Mouse (Mus musculus) embryonic facial prominence, embryonic 14.5 days (tissue): ENCODE measurements around the gene Itpk1. TPM values are rescaled to one million over a fixed set of nuclear protein-coding genes. Genes with fewer than 3 reads are reported as not detected.

Experiments used
- ATAC-seq: fragments of 200-750 bp; cut with Nextera tagmentation; 2 replicates; pipeline ENCODE4 v1.8.0; 2017; ENCODE audit warnings: low read depth, moderate number of reproducible peaks, moderate TSS enrichment
- DNase-seq: peaks from one replicate; pipeline ENCODE4 v3.0.0-alpha.2; 2015; ENCODE audit warnings: low spot score
- H3K27ac ChIP-seq: fragments of 300-500 bp; sonication (generic); replicated peaks from 2 replicates; pipeline ENCODE4 v1.5.1; 2014; ENCODE audit warnings: low read depth, mild to moderate bottlenecking, low read length, moderate library complexity
- H3K27me3 ChIP-seq: fragments of 300-500 bp; sonication (generic); replicated peaks from 2 replicates; pipeline ENCODE4 v1.6.1; 2014; ENCODE audit warnings: low read length; ENCODE audit not compliant: control insufficient read depth, insufficient read depth
- H3K36me3 ChIP-seq: fragments of 300-500 bp; sonication (generic); 2 replicates; pipeline ENCODE4 v1.6.1; 2014; ENCODE audit warnings: low read length, mixed read lengths; ENCODE audit not compliant: control insufficient read depth, insufficient read depth
- H3K4me1 ChIP-seq: fragments of 300-500 bp; sonication (generic); 2 replicates; pipeline ENCODE4 v1.6.1; 2014; ENCODE audit warnings: antibody characterized with exemption, low read length; ENCODE audit not compliant: control insufficient read depth, insufficient read depth
- H3K4me2 ChIP-seq: fragments of 300-500 bp; sonication (generic); 2 replicates; pipeline ENCODE4 v1.6.1; 2014; ENCODE audit warnings: low read depth, mild to moderate bottlenecking, low read length, moderate library complexity, mixed read lengths
- H3K4me3 ChIP-seq: fragments of 300-500 bp; sonication (generic); 2 replicates; pipeline ENCODE4 v1.5.1; 2014; ENCODE audit warnings: low read depth, mild to moderate bottlenecking, low read length
- H3K9ac ChIP-seq: fragments of 300-500 bp; sonication (generic); 2 replicates; pipeline ENCODE4 v1.6.1; 2014; ENCODE audit warnings: low read depth, mild to moderate bottlenecking, low read length, moderate library complexity, mixed read lengths
- H3K9me3 ChIP-seq: fragments of 300-500 bp; sonication (generic); 2 replicates; pipeline ENCODE4 v1.6.1; 2016; ENCODE audit warnings: low read length; ENCODE audit not compliant: control insufficient read depth
- WGBS: fragments of 180-500 bp; shearing (Covaris S2); extraction: QIAGEN DNeasy Blood & Tissue Kit; methylation state at CpG from one replicate; pipeline ENCODE4 v1.1.7; 2014; 5-methylcytosine and 5-hydroxymethylcytosine counted together
- polyA plus RNA-seq: library from polyadenylated mRNA; unstranded; fragments of >200 nt; fragmentation: Nextera tagmentation; extraction: Ambion mirVana; gene quantifications from 2 replicates; pipeline ENCODE4 v1.2.1, GENCODE M21; 2014

The Itpk1 gene
- polyA plus RNA-seq, 1 experiment from 2014 or later, result 9.6 TPM

DNA sequence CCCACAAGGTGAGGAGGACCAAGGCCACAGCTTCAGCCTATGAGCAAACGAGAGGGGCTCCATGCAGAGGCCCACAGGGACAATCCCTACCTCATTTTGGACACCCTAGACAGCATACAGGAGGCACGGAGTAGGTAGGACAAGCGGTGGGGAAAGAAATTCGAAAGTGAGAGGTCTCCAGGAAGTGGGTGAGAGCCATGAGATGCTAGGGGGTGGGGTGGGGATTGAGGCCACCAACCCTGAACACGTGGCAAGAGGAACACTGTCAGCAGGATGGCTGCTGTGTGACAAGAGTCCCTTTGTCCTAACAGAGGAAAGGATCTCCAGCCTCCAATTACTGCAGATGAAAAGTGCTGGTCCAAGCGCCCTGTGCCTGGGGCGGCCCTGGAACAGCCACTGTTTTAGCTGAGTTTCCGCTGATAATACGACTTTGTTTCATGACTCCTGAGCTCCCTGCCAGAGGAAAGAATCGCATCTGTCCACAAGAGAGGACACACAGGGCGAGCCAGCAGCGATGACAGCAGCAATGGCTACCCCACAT is 82.4 kb downstream of the Itpk1 start:
- H3K36me3 ChIP-seq, result no peaks in the 10 kb centered on the region
- H3K4me3 ChIP-seq, result no peak overlapping the region
- WGBS, result 44% methylated on average over 12 of the region's 12 CpGs
- ATAC-seq, result no peak
- H3K9me3 ChIP-seq, result no peaks in the 10 kb centered on the region
- no peaks in the 10 kb centered on the region for H3K27me3 ChIP-seq
- no peak for DNase-seq
- H3K4me1 ChIP-seq, result peaks cover 10% of the 10 kb centered on the region
- no peak overlapping the region for H3K4me2 ChIP-seq
- no peak overlapping the region for H3K27ac ChIP-seq
- no peak overlapping the region for H3K9ac ChIP-seq

DNA sequence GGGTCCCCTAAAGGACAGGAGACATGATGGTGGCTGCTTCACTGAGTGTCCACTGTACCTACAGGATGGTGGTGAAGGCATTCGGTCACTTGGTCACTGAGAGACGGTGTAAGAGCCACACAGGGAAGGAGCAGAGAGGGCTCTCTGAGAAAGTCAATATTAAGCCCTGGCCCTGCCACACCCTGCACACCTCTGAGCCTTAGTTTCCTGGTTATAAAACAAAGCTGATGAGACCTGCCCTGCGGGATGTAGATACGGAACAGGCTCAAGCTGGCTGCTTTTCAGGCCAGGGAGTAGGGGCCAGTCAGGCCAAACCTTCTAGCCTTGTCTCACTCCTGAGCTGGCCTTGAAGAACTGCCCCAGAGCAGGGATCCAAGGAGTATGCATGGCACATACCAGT is 82.9 kb downstream of the Itpk1 start:
- DNase-seq (no peak), ATAC-seq (no peak)
- H3K4me1 ChIP-seq, result peaks cover 10% of the 10 kb centered on the region
- H3K27me3 ChIP-seq, result no peaks in the 10 kb centered on the region
- H3K36me3 ChIP-seq, result no peaks in the 10 kb centered on the region
- H3K9ac ChIP-seq, result no peak overlapping the region
- H3K4me3 ChIP-seq, result no peak overlapping the region
- 94% methylated on average over 4 of the region's 4 CpGs for WGBS
- no peak overlapping the region for H3K27ac ChIP-seq
- H3K4me2 ChIP-seq, result no peak overlapping the region
- no peaks in the 10 kb centered on the region for H3K9me3 ChIP-seq

DNA sequence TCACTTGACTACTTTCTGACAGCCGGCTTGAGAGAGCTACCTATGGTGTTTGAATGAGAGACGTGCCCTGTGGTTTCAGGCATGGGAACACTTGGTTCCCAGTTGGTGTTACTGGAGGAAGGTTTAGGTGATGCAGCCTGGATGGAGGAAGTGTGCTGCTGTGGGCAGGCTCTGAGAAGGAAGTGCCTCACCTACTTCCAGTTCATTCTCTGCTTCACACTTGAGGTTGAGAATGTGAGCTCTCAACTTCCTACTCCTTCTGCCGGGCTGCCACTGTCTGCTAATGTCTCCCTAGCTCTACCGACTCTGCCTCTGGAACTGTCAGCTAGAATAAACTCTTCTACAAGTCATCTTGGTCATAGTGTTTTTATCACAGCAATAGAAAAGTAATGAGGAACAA is 83.5 kb downstream of the Itpk1 start:
- 80% methylated on average over 4 of the region's 4 CpGs for whole genome bisulfite sequencing

DNA sequence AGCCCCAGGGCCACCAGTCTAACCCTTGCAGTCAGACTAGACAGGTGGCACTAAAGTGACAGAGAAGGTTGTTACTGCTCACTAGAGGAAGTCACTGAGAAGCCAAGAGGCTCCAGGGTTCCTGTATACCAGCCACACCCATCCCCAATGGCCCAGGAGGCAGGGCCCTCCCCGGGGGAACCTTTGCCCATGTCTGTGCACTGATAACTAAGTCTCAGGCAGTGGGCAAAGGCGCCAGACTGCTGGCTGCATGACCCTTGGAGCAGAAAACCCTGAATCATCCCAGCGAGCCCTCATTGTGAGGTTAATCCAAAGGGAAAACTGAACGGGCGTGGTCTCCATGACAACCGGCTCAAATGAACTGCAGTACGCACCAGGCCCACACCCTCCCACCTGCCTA is 84.8 kb downstream of the Itpk1 start:
- Histone ChIP-seq H3K27me3 (no peaks in the 10 kb centered on the region), H3K36me3 (no peaks in the 10 kb centered on the region), H3K4me2 (no peak overlapping the region), H3K9ac (no peak overlapping the region), H3K4me3 (no peak overlapping the region), H3K27ac (no peak overlapping the region), H3K9me3 (no peaks in the 10 kb centered on the region), H3K4me1 (peaks cover 10% of the 10 kb centered on the region)
- DNase-seq (no peak), ATAC-seq (no peak)
- 79% methylated on average over 7 of the region's 7 CpGs for WGBS

More for the DNA sequence above, 83.5 kb downstream of the Itpk1 start:
- peaks cover 10% of the 10 kb centered on the region for H3K4me1 ChIP-seq
- H3K9me3 ChIP-seq, result no peaks in the 10 kb centered on the region
- no peaks in the 10 kb centered on the region for H3K36me3 ChIP-seq
- no peak overlapping the region for H3K9ac ChIP-seq
- no peak for ATAC-seq
- no peak overlapping the region for H3K4me3 ChIP-seq
- no peak for DNase-seq
- H3K27me3 ChIP-seq, result no peaks in the 10 kb centered on the region
- H3K4me2 ChIP-seq, result no peak overlapping the region
- no peak overlapping the region for H3K27ac ChIP-seq

DNA sequence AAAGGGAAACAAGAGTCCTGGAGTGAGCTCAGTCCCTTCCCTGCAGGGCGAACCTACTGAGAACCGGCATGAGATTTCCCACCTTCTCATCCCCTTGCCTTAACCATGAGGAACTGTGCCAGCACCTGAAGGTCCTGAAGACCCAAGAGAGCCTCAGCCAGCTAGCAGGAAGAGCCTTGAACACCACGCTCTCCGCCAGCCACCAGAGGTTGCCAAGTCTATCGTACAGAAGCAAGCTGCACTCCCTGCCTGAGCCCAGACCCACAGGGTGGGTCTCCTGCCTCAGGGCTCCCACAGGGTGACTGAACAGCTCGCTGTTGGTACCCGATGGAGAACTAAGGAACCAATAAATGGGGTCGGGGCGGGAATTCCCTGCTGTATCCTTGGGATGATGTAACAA is 86.6 kb downstream of the Itpk1 start:
- Histone ChIP-seq H3K27ac (no peak overlapping the region; the same call in 1 of the 2 replicates), H3K27me3 (no peaks in the 10 kb centered on the region), H3K36me3 (no peaks in the 10 kb centered on the region), H3K9me3 (no peaks in the 10 kb centered on the region), H3K4me3 (no peak overlapping the region), H3K9ac (no peak overlapping the region), H3K4me1 (peaks cover 13% of the 10 kb centered on the region), H3K4me2 (no peak overlapping the region)
- 51% methylated on average over 9 of the region's 9 CpGs for WGBS
- no peak for DNase-seq
- ATAC-seq, result no peak

DNA sequence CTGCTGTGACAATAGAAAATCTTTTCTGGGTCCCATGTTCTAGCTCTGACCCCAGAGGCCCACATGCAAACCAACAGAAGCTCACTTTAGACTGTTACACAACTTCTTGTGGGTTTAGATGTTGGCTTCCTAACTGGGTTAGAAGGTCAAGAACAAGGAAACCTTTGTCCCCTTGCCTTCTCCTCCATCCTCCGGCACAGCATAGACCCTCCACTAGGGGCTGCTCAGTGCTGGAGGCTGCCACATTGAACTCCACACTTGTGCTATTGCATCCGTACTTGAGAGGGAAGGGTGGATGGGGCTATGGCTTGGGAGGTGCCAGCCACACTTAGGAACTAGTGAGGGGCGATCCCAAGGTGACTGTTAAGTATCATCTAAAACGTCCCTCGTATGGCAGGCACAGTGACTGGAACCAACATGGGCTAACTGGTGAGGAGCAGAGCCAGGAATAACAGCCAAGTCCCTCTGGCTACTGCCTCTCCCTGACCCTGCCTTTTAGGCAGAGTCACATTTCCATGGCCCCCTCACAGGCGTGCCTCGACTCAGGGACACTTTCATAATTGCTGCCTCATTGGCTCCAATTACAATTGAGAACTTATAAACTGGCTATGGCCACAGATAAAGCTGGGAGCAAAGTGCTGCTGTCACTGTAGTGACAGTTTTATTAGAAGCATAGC is 87.7 kb downstream of the Itpk1 start:
- peaks cover 13% of the 10 kb centered on the region for H3K4me1 ChIP-seq
- H3K4me3 ChIP-seq, result no peak overlapping the region
- H3K27ac ChIP-seq, result no peak overlapping the region
- DNase-seq (no peak), ATAC-seq (no peak)
- no peaks in the 10 kb centered on the region for H3K36me3 ChIP-seq
- no peaks in the 10 kb centered on the region for H3K27me3 ChIP-seq
- H3K9me3 ChIP-seq, result no peaks in the 10 kb centered on the region
- H3K9ac ChIP-seq, result no peak overlapping the region
- WGBS, result 39% methylated on average over 7 of the region's 7 CpGs
- H3K4me2 ChIP-seq, result no peak overlapping the region

DNA sequence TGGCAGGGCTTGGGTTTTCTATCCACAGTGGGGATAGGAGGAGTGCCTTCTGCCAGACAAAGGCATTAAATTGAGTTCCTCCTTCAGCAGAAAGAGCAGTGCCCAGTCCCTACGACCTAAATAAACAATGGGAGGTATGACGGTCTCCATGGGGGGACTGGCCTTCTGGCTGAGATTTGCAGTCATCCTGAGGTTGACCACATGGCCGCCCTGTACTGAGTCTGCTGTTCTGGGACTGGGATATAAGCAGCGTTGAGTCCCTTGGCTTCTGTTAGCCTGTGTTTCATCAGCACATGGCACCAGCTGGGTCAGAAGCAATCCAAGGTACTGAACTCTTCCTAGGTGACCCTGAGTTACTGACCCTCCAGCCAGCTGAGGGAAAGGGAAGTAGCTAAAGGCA is 88.5 kb downstream of the Itpk1 start:
- Histone ChIP-seq H3K9ac (no peak overlapping the region), H3K4me1 (peaks cover 13% of the 10 kb centered on the region), H3K4me2 (no peak overlapping the region), H3K9me3 (no peaks in the 10 kb centered on the region), H3K36me3 (no peaks in the 10 kb centered on the region), H3K27me3 (no peaks in the 10 kb centered on the region), H3K4me3 (no peak overlapping the region), H3K27ac (no peak overlapping the region)
- no peak for ATAC-seq
- WGBS, result 62% methylated on average over 4 of the region's 4 CpGs
- no peak for DNase-seq

DNA sequence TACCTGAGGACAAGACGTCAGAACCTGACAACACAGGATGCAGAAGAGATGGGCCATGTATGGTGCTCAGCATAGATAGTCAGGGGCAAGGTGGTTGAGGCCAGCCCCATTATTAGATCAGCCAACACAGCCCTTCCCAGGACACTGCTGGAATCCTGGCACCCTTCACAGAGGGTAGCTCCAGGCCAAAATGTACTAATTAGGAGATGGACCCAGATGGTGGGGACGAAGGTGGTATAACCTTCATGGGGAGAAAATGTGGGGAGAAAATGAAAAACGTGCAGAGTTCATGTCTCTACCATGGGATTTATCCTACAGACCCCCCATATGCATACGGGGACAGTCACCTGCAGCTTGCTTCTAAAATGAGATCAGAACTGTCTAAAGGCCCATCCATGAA is 91.3 kb downstream of the Itpk1 start:
- Histone ChIP-seq H3K4me1 (peaks cover 9% of the 10 kb centered on the region), H3K27me3 (no peaks in the 10 kb centered on the region), H3K27ac (no peak overlapping the region), H3K9ac (no peak overlapping the region), H3K4me3 (no peak overlapping the region), H3K9me3 (no peaks in the 10 kb centered on the region), H3K4me2 (no peak overlapping the region), H3K36me3 (no peaks in the 10 kb centered on the region)
- no peak for ATAC-seq
- no peak for DNase-seq
- 83% methylated on average over 4 of the region's 4 CpGs for WGBS

DNA sequence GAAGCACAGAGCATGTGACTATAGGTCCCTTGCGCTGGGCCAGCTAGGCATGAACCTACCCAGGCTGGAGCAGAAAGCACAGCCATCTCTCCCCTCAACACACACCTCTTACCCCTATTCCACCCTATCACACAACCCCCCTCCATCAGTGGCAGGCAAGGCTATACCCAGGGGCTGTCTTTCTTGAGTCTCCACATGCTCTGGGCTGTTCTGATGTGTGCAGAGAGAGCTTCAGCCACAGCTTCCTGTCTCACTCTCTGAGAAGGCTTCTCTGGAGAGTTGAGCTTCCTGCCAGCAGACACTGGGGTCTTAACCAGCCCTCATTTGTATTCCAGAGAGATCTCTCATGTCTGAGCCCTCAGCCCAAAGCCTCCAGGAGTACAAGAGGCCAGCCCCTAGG is 92.3 kb downstream of the Itpk1 start:
- no peaks in the 10 kb centered on the region for H3K27me3 ChIP-seq
- H3K4me2 ChIP-seq, result no peak overlapping the region
- no peak overlapping the region for H3K27ac ChIP-seq
- DNase-seq (no peak), ATAC-seq (no peak)
- H3K4me3 ChIP-seq, result no peak overlapping the region
- no peak overlapping the region for H3K9ac ChIP-seq
- 100% methylated on average over 1 of the region's 1 CpGs for whole genome bisulfite sequencing
- H3K36me3 ChIP-seq, result no peaks in the 10 kb centered on the region
- H3K4me1 ChIP-seq, result peaks cover 4% of the 10 kb centered on the region; the same call in 1 of the 2 replicates
- H3K9me3 ChIP-seq, result no peaks in the 10 kb centered on the region
